Mouse (Mus musculus) hindbrain, embryonic 13.5 days (tissue): ENCODE data around the gene Tmc1. TPM values are rescaled to one million over a fixed set of nuclear protein-coding genes. Genes with fewer than 3 reads are reported as not detected.

Experiments used
- ATAC-seq: fragments of 200-750 bp; cut with Nextera tagmentation; 2 replicates; pipeline ENCODE4 v1.8.0; 2017; ENCODE audit warnings: moderate TSS enrichment; ENCODE audit not compliant: low FRiP score
- H3K27ac ChIP-seq: fragments of 300-500 bp; sonication (generic); 2 replicates; pipeline ENCODE4 v1.5.1; 2015; ENCODE audit warnings: inconsistent platforms, mild to moderate bottlenecking, moderate library complexity
- H3K27me3 ChIP-seq: fragments of 300-500 bp; sonication (generic); 2 replicates; pipeline ENCODE4 v1.6.1; 2015; ENCODE audit warnings: mild to moderate bottlenecking, inconsistent platforms
- H3K36me3 ChIP-seq: fragments of 300-500 bp; sonication (generic); 2 replicates; pipeline ENCODE4 v1.6.1; 2015; ENCODE audit warnings: mild to moderate bottlenecking, inconsistent platforms
- H3K4me1 ChIP-seq: fragments of 300-500 bp; sonication (generic); replicated peaks from 2 replicates; pipeline ENCODE4 v1.6.1; 2015; ENCODE audit warnings: inconsistent platforms
- H3K4me2 ChIP-seq: fragments of 300-500 bp; sonication (generic); 2 replicates; pipeline ENCODE4 v1.6.1; 2015; ENCODE audit warnings: inconsistent platforms, mild to moderate bottlenecking, moderate library complexity
- H3K4me3 ChIP-seq: fragments of 300-500 bp; sonication (generic); 2 replicates; pipeline ENCODE4 v1.5.1; 2015; ENCODE audit warnings: mild to moderate bottlenecking, inconsistent platforms
- H3K9ac ChIP-seq: fragments of 300-500 bp; sonication (generic); 2 replicates; pipeline ENCODE4 v1.6.1; 2015; ENCODE audit warnings: mild to moderate bottlenecking, inconsistent platforms
- H3K9me3 ChIP-seq: fragments of 300-500 bp; sonication (generic); 2 replicates; pipeline ENCODE4 v1.6.1; 2016; ENCODE audit warnings: inconsistent platforms
- WGBS: fragments of 180-500 bp; shearing (Covaris S2); methylation state at CpG from one replicate; pipeline ENCODE4 v1.1.7; 2015; 5-methylcytosine and 5-hydroxymethylcytosine counted together
- polyA plus RNA-seq: library from polyadenylated mRNA; unstranded; fragments of >200 nt; fragmentation: Nextera tagmentation; extraction: Ambion mirVana; gene quantifications from 2 replicates; pipeline ENCODE4 v1.2.1, GENCODE M21; 2015

Tmc1 gene
- polyA plus RNA-seq, 1 experiment from 2014 or later: 0.06 TPM

DNA sequence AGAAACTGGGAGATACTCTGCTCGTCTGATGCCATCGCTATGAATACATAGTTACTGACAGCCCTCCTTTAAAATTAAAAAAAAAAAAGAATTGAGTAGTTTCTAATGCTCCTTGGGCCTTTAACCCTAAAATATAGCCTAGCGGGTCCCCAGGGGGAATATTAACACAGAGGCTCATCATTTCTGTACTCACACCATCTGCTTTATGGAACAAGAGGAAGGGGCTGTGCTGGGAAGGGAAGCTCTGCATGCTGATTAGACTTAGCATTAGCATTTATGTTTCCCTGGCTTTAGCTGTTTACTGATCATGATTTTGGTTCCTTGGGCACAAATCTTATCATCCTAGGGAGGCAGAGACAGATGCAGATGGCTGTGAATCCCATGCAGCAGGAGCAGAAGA, 159.0 kb downstream of the Tmc1 start:
- Histone ChIP-seq H3K9me3 (no peaks in the 10 kb centered on the region), H3K9ac (no peak overlapping the region), H3K27ac (0 out of 2 replicates have a peak overlapping the region, but pooled peaks have one; percentile 37), H3K36me3 (no peaks in the 10 kb centered on the region), H3K4me2 (no peak overlapping the region), H3K4me3 (no peak overlapping the region), H3K4me1 (0 out of 2 replicates have a peak, but pooled peaks cover 3% of the 10 kb centered on the region), H3K27me3 (no peaks in the 10 kb centered on the region)
- 0 out of 2 replicates have a peak, but pooled peaks have one; percentile 22 for ATAC-seq
- 68% methylated on average over 3 of the region's 3 CpGs for WGBS

DNA sequence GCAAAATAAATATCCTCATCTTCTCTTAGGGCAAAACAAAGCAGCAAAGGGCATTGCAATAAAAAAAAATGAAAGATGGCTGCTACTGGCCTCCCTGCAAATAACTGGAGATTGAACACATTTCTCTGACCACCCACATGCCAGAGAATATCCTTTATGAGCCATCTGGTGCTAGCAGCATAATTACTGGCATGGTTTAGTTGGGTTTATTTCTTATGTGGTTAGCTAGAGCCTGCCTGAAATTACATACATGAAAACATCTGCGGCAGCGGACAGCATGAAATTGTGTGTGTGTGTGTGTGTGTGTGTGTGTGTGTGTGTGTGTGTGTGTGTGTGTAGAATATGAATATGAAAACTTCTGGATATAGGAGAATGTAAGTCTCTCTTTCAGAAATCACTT, 161.2 kb downstream of the Tmc1 start:
- peak overlapping the region; percentile 36; the same call in 1 of the 2 replicates for H3K27ac ChIP-seq
- H3K4me3 ChIP-seq: no peak overlapping the region
- H3K27me3 ChIP-seq: no peaks in the 10 kb centered on the region
- ATAC-seq: no peak
- H3K9me3 ChIP-seq: no peaks in the 10 kb centered on the region
- 0 out of 2 replicates have a peak, but pooled peaks cover 3% of the 10 kb centered on the region for H3K4me1 ChIP-seq
- H3K9ac ChIP-seq: no peak overlapping the region
- 44% methylated on average over 2 of the region's 2 CpGs for WGBS
- H3K36me3 ChIP-seq: no peaks in the 10 kb centered on the region
- H3K4me2 ChIP-seq: no peak overlapping the region

DNA sequence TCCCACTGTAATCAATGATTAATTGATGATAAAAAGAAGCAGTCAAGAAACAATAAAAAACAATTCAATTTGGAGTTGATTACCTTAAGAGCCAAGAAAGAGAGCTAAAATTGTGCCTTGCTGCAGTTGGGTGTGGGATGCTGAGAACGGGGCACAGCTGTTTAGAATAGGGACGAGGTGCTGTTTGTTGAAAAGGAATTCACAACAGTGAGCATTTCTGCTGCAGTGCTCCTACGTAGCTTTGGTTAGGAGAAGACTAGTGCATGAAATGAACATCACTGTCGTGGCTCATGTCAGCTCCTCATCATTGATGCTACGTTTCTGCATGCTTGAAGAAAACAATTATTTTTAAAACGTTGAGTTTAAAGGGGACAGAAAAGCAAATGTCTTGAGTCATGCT, 166.7 kb downstream of the Tmc1 start:
- Histone ChIP-seq H3K4me3 (no peak overlapping the region), H3K36me3 (no peaks in the 10 kb centered on the region), H3K9ac (no peak overlapping the region), H3K9me3 (no peaks in the 10 kb centered on the region), H3K27ac (no peak overlapping the region), H3K4me1 (no peaks in the 10 kb centered on the region), H3K27me3 (no peaks in the 10 kb centered on the region), H3K4me2 (no peak overlapping the region)
- no peak for ATAC-seq
- 86% methylated on average over 6 of the region's 6 CpGs for WGBS

- Histone ChIP-seq H3K4me3 (no peak overlapping the region), H3K27me3 (no peaks in the 10 kb centered on the region), H3K9me3 (no peaks in the 10 kb centered on the region), H3K36me3 (no peaks in the 10 kb centered on the region), H3K4me2 (no peak overlapping the region), H3K4me1 (no peaks in the 10 kb centered on the region), H3K9ac (no peak overlapping the region), H3K27ac (no peak overlapping the region)
- ATAC-seq: no peak
- 81% methylated on average over 2 of the region's 2 CpGs for WGBS
Measured at GRCm38 (mm10) chr19:20775681-20776080, 178.3 kb downstream of the Tmc1 start.

- no peaks in the 10 kb centered on the region for H3K4me1 ChIP-seq
- H3K36me3 ChIP-seq: no peaks in the 10 kb centered on the region
- no peak overlapping the region for H3K4me2 ChIP-seq
- ATAC-seq: no peak
- no peak overlapping the region for H3K27ac ChIP-seq
- no peak overlapping the region for H3K4me3 ChIP-seq
- H3K9ac ChIP-seq: no peak overlapping the region
- no peaks in the 10 kb centered on the region for H3K27me3 ChIP-seq
- WGBS: 90% methylated on average over 7 of the region's 7 CpGs
- no peaks in the 10 kb centered on the region for H3K9me3 ChIP-seq
Measured at GRCm38 (mm10) chr19:20773941-20774340, 180.1 kb downstream of the Tmc1 start.

GRCm38 (mm10) chr19:20764214-20764613, 189.8 kb downstream of the Tmc1 start:
- no peaks in the 10 kb centered on the region for H3K27me3 ChIP-seq
- no peak overlapping the region for H3K9ac ChIP-seq
- no peaks in the 10 kb centered on the region for H3K4me1 ChIP-seq
- H3K4me3 ChIP-seq: no peak overlapping the region
- no peaks in the 10 kb centered on the region for H3K36me3 ChIP-seq
- WGBS: 17% methylated on average over 1 of the region's 1 CpGs
- H3K4me2 ChIP-seq: no peak overlapping the region
- no peak overlapping the region for H3K27ac ChIP-seq
- no peaks in the 10 kb centered on the region for H3K9me3 ChIP-seq
- ATAC-seq: peak; percentile 74; the same call in 1 of the 2 replicates

GRCm38 (mm10) chr19:20761675-20762426, 192.2 kb downstream of the Tmc1 start:
- no peak for ATAC-seq
- no peaks in the 10 kb centered on the region for H3K4me1 ChIP-seq
- H3K4me3 ChIP-seq: no peak overlapping the region
- H3K27me3 ChIP-seq: no peaks in the 10 kb centered on the region
- H3K9ac ChIP-seq: no peak overlapping the region
- no peak overlapping the region for H3K27ac ChIP-seq
- no peaks in the 10 kb centered on the region for H3K36me3 ChIP-seq
- 68% methylated on average over 4 of the region's 4 CpGs for WGBS
- no peak overlapping the region for H3K4me2 ChIP-seq
- no peaks in the 10 kb centered on the region for H3K9me3 ChIP-seq

GRCm38 (mm10) chr19:20761119-20761518, 192.9 kb downstream of the Tmc1 start:
- no peak for ATAC-seq
- Histone ChIP-seq H3K36me3 (no peaks in the 10 kb centered on the region), H3K4me1 (no peaks in the 10 kb centered on the region), H3K4me2 (no peak overlapping the region), H3K27me3 (no peaks in the 10 kb centered on the region), H3K27ac (no peak overlapping the region), H3K9me3 (no peaks in the 10 kb centered on the region), H3K9ac (no peak overlapping the region), H3K4me3 (no peak overlapping the region)
- 64% methylated on average over 3 of the region's 3 CpGs for WGBS

DNA sequence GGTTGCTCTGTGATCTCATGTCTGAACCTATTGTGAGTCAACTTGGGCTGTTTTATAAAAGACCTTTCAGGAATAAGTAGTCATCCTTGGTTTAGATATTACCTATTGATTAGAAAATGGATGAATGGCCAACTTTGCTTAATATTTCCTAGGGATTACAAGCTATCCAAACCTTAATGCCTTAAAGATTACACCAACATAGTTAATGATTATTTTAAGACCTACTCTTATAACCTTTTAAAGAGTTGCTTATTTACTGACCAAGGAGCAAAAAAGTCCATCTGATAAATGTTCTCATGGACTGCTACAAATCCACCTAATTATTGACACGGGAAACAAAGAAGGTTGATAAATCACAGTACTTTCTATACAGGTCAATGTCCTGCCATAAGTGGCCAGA, 209.4 kb downstream of the Tmc1 start:
- H3K9me3 ChIP-seq: no peaks in the 10 kb centered on the region
- WGBS: 87% methylated on average over 1 of the region's 1 CpGs
- no peaks in the 10 kb centered on the region for H3K27me3 ChIP-seq
- no peaks in the 10 kb centered on the region for H3K36me3 ChIP-seq
- H3K4me1 ChIP-seq: no peaks in the 10 kb centered on the region
- no peak for ATAC-seq
- H3K9ac ChIP-seq: no peak overlapping the region
- no peak overlapping the region for H3K27ac ChIP-seq
- H3K4me2 ChIP-seq: no peak overlapping the region
- H3K4me3 ChIP-seq: no peak overlapping the region

Other genes with a start within 250 kb of the Tmc1 start
- gene Aldh1a7, start 226.6 kb downstream of the Tmc1 start, polyA plus RNA-seq: 2.1 and 2.4 TPM in 2 replicates